Mouse (Mus musculus): ENCODE measurements at regions not wholly inside any gene's neighbourhood (a gene's known extent, or its start where the extent isn't known, plus 50 kb on each side); places are given as distances from the start of the nearest gene placed in this dataset.

- Histone ChIP-seq H3K9ac (ENCODE audit: low read depth, poor library complexity, severe bottlenecking) (no peak overlapping the region), H3K27ac (ENCODE audit: insufficient read depth, low read length) (no peak overlapping the region), H3K36me3 (ENCODE audit: control insufficient read depth, insufficient read depth, low read length, poor library complexity, severe bottlenecking) (no peaks in the 10 kb centered on the region), H3K27me3 (ENCODE audit: control insufficient read depth, insufficient read depth, low read length, poor library complexity, severe bottlenecking) (no peaks in the 10 kb centered on the region), H3K4me1 (ENCODE audit: control insufficient read depth, insufficient read depth, low read length) (no peaks in the 10 kb centered on the region), H3K9me3 (replicated peaks; ENCODE audit: control insufficient read depth, insufficient read depth, low read length, poor library complexity, severe bottlenecking) (no peaks in the 10 kb centered on the region), H3K4me3 (ENCODE audit: low read depth, low read length) (no peak overlapping the region)
- TF ChIP-seq CTCF (IDR thresholded peaks at IDR 0.05; ENCODE audit: low read depth, low read length) (no peak), POLR2A (IDR thresholded peaks at IDR 0.05; ENCODE audit: insufficient read depth, low read length) (no peak), EP300 (IDR thresholded peaks at IDR 0.05; ENCODE audit: insufficient read depth, low read depth, low read length) (no peak)
These were observed 65.9 kb upstream of the Otud4 start for GRCm38 (mm10) chr8:79573491-79573890.

DNA sequence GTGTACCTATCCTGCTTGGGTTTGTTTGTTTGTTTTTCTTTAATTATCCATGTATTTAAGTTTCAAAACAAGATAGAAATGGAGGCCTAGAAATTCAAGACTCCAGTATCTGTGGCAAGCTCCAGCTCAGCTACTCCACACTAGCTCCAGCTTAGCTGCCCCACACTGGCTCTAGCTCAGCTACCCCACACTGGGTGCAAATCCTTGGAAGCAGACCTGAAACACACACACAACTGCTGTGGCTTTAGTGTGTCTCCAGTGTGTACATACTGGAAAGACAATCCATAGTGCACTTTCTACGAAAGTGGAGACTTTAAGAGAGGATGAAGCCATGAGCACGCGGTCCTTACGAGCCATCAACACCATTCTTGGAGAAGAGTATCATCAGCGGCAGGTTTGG, 66.9 kb upstream of the Otud4 start:
- no peaks in the 10 kb centered on the region for H3K4me1 ChIP-seq (ENCODE audit: control insufficient read depth, insufficient read depth, low read length)
- no peak overlapping the region for H3K27ac ChIP-seq (ENCODE audit: insufficient read depth, low read length)
- no peak overlapping the region for H3K9ac ChIP-seq (ENCODE audit: low read depth, poor library complexity, severe bottlenecking)
- H3K4me3 ChIP-seq (ENCODE audit: low read depth, low read length) = no peak overlapping the region
- no peaks in the 10 kb centered on the region for H3K36me3 ChIP-seq (ENCODE audit: control insufficient read depth, insufficient read depth, low read length, poor library complexity, severe bottlenecking)
- H3K9me3 ChIP-seq (replicated peaks; ENCODE audit: control insufficient read depth, insufficient read depth, low read length, poor library complexity, severe bottlenecking) = no peaks in the 10 kb centered on the region
- no peak for TF ChIP-seq CTCF (IDR thresholded peaks at IDR 0.05; ENCODE audit: low read depth, low read length)
- no peak for TF ChIP-seq POLR2A (IDR thresholded peaks at IDR 0.05; ENCODE audit: insufficient read depth, low read length)
- TF ChIP-seq EP300 (IDR thresholded peaks at IDR 0.05; ENCODE audit: insufficient read depth, low read depth, low read length) = no peak
- no peaks in the 10 kb centered on the region for H3K27me3 ChIP-seq (ENCODE audit: control insufficient read depth, insufficient read depth, low read length, poor library complexity, severe bottlenecking)

- H3K27me3 ChIP-seq (ENCODE audit: control insufficient read depth, insufficient read depth, low read length, poor library complexity, severe bottlenecking) = no peaks in the 10 kb centered on the region
- H3K4me1 ChIP-seq (ENCODE audit: control insufficient read depth, insufficient read depth, low read length) = no peaks in the 10 kb centered on the region
- H3K9me3 ChIP-seq (replicated peaks; ENCODE audit: control insufficient read depth, insufficient read depth, low read length, poor library complexity, severe bottlenecking) = no peaks in the 10 kb centered on the region
- no peak overlapping the region for H3K4me3 ChIP-seq (ENCODE audit: low read depth, low read length)
- no peak for TF ChIP-seq EP300 (IDR thresholded peaks at IDR 0.05; ENCODE audit: insufficient read depth, low read depth, low read length)
- no peak for TF ChIP-seq CTCF (IDR thresholded peaks at IDR 0.05; ENCODE audit: low read depth, low read length)
- TF ChIP-seq POLR2A (IDR thresholded peaks at IDR 0.05; ENCODE audit: insufficient read depth, low read length) = no peak
- H3K27ac ChIP-seq (ENCODE audit: insufficient read depth, low read length) = no peak overlapping the region
- no peak overlapping the region for H3K9ac ChIP-seq (ENCODE audit: low read depth, poor library complexity, severe bottlenecking)
- no peaks in the 10 kb centered on the region for H3K36me3 ChIP-seq (ENCODE audit: control insufficient read depth, insufficient read depth, low read length, poor library complexity, severe bottlenecking)
These were observed 76.3 kb upstream of the Otud4 start for GRCm38 (mm10) chr8:79563101-79563500.

DNA sequence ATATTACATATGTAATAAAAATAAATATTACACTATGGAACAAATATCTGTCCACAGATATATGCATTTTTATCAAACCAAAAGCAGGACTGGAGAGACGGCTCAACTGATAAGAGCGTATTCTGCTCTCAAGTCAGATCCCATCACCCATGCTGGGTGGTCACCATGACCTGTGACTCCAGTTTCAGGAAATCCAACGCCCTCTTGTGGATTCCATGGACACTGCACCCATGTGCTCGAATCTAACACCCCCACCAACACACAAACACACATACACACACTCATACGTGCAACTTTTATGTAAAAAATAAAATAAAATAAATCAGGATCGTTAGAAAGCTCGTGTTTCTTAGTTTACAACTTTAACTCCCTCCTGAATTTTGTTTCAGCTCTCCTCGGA, 76.7 kb upstream of the Otud4 start:
- Histone ChIP-seq H3K27me3 (ENCODE audit: control insufficient read depth, insufficient read depth, low read length, poor library complexity, severe bottlenecking) (no peaks in the 10 kb centered on the region), H3K4me1 (ENCODE audit: control insufficient read depth, insufficient read depth, low read length) (no peaks in the 10 kb centered on the region), H3K9me3 (replicated peaks; ENCODE audit: control insufficient read depth, insufficient read depth, low read length, poor library complexity, severe bottlenecking) (no peaks in the 10 kb centered on the region), H3K36me3 (ENCODE audit: control insufficient read depth, insufficient read depth, low read length, poor library complexity, severe bottlenecking) (no peaks in the 10 kb centered on the region), H3K9ac (ENCODE audit: low read depth, poor library complexity, severe bottlenecking) (no peak overlapping the region), H3K27ac (ENCODE audit: insufficient read depth, low read length) (no peak overlapping the region), H3K4me3 (ENCODE audit: low read depth, low read length) (no peak overlapping the region)
- TF ChIP-seq POLR2A (IDR thresholded peaks at IDR 0.05; ENCODE audit: insufficient read depth, low read length) (no peak), EP300 (IDR thresholded peaks at IDR 0.05; ENCODE audit: insufficient read depth, low read depth, low read length) (no peak), CTCF (IDR thresholded peaks at IDR 0.05; ENCODE audit: low read depth, low read length) (peak; percentile 70)

DNA sequence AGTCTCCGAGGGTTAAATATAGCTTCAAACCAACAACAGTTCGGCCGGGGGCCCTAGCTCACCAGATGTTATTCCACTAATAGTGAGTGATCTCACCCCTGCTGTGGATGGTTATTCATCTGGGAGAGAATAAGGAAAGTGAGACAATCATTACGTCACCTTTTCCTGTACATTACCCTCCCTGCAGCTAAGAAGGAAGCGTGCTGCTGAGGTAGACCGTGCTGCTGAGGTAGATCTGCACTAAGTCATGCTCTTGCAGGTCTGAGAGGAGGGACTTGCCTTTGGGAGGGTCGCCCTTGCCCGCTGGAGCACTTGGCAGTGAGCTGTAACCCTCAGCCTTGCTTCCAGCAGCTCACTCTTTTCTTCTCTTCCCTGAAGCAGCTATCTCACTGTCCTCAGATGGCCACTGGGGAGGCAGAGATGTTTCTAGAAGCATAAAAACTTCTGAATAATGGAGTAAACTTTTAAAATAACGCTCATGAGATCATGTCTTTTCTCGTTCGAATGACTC, 77.3 kb upstream of the Otud4 start:
- Histone ChIP-seq H3K9me3 (replicated peaks; ENCODE audit: control insufficient read depth, insufficient read depth, low read length, poor library complexity, severe bottlenecking) (no peaks in the 10 kb centered on the region), H3K36me3 (ENCODE audit: control insufficient read depth, insufficient read depth, low read length, poor library complexity, severe bottlenecking) (no peaks in the 10 kb centered on the region), H3K4me3 (ENCODE audit: low read depth, low read length) (no peak overlapping the region), H3K27me3 (ENCODE audit: control insufficient read depth, insufficient read depth, low read length, poor library complexity, severe bottlenecking) (no peaks in the 10 kb centered on the region), H3K9ac (ENCODE audit: low read depth, poor library complexity, severe bottlenecking) (no peak overlapping the region), H3K27ac (ENCODE audit: insufficient read depth, low read length) (no peak overlapping the region), H3K4me1 (ENCODE audit: control insufficient read depth, insufficient read depth, low read length) (no peaks in the 10 kb centered on the region)
- TF ChIP-seq POLR2A (IDR thresholded peaks at IDR 0.05; ENCODE audit: insufficient read depth, low read length) (no peak), EP300 (IDR thresholded peaks at IDR 0.05; ENCODE audit: insufficient read depth, low read depth, low read length) (no peak), CTCF (IDR thresholded peaks at IDR 0.05; ENCODE audit: low read depth, low read length) (no peak)

DNA sequence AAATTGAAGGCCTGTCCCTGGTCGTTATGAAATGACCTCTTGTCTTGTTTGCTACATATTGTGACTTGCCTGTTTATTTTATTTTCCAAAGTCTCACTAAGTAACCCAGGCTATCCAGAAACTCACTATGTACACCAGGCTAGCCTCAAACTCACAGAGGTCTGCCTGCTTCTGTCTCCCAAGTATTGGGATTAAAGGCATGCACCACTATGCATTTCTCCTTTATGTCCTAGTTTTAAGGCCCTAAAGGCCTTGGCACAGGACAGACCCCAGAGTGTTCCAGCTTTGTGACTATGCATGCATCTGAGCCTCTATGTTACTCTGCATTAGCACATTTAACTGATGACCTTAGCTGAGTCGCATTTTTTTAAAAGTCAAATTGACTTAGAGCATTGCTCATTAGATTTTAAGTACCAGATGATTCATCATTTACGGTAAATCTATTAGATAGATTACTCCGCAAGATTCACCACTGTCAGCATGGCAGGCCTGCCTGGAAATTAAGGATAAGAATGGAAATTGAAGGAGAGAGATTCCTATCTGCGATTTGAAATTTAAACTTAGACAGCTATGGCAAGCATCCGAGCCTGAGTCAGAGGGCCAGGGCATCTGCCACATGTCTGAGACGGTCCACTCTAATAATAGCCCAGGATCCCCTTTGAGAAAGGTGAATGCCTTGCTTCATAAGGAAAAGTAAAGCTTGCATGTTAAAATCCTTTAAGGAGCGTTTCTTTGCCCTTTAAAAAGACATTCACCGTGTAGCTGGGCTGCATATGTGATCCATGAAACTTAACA, 78.0 kb upstream of the Otud4 start:
- Histone ChIP-seq H3K4me3 (ENCODE audit: low read depth, low read length) (no peak overlapping the region), H3K9ac (ENCODE audit: low read depth, poor library complexity, severe bottlenecking) (no peak overlapping the region), H3K9me3 (replicated peaks; ENCODE audit: control insufficient read depth, insufficient read depth, low read length, poor library complexity, severe bottlenecking) (no peaks in the 10 kb centered on the region), H3K4me1 (ENCODE audit: control insufficient read depth, insufficient read depth, low read length) (no peaks in the 10 kb centered on the region), H3K27me3 (ENCODE audit: control insufficient read depth, insufficient read depth, low read length, poor library complexity, severe bottlenecking) (no peaks in the 10 kb centered on the region), H3K27ac (ENCODE audit: insufficient read depth, low read length) (no peak overlapping the region), H3K36me3 (ENCODE audit: control insufficient read depth, insufficient read depth, low read length, poor library complexity, severe bottlenecking) (no peaks in the 10 kb centered on the region)
- no peak for TF ChIP-seq CTCF (IDR thresholded peaks at IDR 0.05; ENCODE audit: low read depth, low read length)
